Mouse (Mus musculus) liver, postnatal 0 days (tissue): ENCODE data around the gene Igfbp6.
A peak's percentile ranks its signal among the peaks of the same experiment; 100 is the strongest.

Source experiments
- CTCF ChIP-seq: sonication (generic); IDR thresholded peaks from 2 replicates; pipeline ENCODE4 v1.5.1; 2016; ENCODE audit warnings: antibody characterized with exemption, low read depth
- EP300 ChIP-seq: IDR thresholded peaks from 2 replicates; pipeline ENCODE4 v1.6.1; 2016; ENCODE audit warnings: antibody characterized with exemption, low read depth, mild to moderate bottlenecking

- TF ChIP-seq CTCF = peak; percentile 34
- TF ChIP-seq EP300 = no peak
Measured at GRCm38 (mm10) chr15:102163900-102164693, 19.9 kb downstream of the Igfbp6 start.
